Mouse (Mus musculus) right cerebral cortex, postnatal 25 days (tissue): ENCODE measurements around the gene Slc47a1.
"Not testable (repeated sequence)": the region's sequence is repeated elsewhere in the genome, so short reads cannot be mapped to it uniquely, and the experiment has no call there.

ENCODE experiments used
- DNase-seq: peaks from one replicate; pipeline ENCODE4 v3.0.0; 2022

Gene Slc47a1

GRCm38 (mm10) chr11:61377881-61378613 lies at the start of gene Slc47a1:
Slc47a1 (minus strand) TSS chr11:61378345.
- no peak for DNase-seq

- no peak for DNase-seq
Observed at GRCm38 (mm10) chr11:61419253-61419652, 41.1 kb upstream of the Slc47a1 start.

DNA sequence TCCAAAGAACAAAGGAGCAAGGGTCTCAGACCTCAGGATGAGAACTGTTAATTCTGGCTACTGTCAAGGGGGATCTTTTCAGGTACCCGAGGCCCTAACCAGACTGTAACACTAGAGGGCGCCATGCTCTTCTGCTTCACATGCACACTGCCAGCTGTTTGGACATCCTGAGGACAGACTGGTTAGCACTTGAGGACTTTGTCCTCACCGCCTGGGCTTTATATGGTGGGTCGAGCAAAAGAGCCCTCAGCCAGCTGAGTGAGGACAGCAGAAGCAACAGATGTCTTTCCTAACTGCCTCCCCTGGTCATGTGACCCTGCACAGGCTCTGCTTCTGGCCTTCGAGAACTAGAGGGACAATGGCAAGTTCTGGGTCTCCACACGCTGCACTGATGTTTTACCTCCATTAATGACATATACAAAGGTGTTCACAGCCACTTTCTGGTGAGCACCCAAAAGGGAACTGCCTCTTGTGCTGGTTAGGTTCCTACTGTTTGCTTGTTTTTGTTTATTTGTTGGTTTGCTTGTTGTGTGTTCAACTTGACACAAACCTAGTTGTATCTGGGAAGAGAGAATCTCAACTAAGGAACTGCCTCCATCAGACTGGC lies 39.9 kb upstream of the Slc47a1 start:
- peak; percentile 71 for DNase-seq

DNA sequence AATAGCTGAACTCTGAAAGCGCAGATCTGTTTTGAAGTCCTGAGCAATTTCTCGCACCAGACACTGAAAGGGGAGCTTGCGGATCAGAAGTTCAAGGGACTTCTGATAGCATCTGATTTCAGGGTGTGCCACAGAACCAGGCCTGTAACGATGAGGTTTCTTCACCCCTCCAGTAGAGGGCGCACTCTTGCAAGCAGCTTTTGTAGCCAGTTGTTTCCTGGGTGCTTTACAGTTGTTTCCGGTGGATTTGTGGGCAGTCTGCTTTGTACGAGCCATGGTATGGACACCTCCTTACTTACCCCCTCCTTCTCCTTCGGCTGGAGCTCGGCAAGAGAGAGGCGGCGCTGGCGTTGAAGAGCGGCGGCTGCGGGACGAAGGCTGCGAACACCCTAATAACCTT lies 38.4 kb upstream of the Slc47a1 start:
- DNase-seq, result not testable (repeated sequence)

- DNase-seq, result no peak
Observed at GRCm38 (mm10) chr11:61415444-61415843, 37.3 kb upstream of the Slc47a1 start.

GRCm38 (mm10) chr11:61414560-61414959 lies 36.4 kb upstream of the Slc47a1 start:
- DNase-seq, result no peak

DNA sequence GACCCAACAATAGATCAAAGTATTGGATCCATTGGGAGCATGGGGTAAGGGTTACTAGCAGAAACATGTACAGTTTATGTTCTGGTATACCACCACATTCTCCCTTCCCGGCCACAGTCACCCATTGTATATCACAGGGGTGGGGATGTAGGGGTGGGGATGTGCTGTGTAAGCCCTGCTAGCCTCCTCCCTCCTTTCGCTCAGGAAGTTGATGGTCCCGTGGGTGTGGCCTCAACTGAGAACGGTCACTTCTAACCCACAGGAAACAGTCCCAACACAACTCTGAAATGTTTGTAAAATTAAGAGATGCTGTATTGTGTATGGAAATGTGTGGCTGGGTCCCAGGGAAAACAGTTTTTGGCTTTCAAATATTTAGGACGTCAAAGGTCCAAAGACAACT lies 35.3 kb upstream of the Slc47a1 start:
- DNase-seq, result no peak

DNA sequence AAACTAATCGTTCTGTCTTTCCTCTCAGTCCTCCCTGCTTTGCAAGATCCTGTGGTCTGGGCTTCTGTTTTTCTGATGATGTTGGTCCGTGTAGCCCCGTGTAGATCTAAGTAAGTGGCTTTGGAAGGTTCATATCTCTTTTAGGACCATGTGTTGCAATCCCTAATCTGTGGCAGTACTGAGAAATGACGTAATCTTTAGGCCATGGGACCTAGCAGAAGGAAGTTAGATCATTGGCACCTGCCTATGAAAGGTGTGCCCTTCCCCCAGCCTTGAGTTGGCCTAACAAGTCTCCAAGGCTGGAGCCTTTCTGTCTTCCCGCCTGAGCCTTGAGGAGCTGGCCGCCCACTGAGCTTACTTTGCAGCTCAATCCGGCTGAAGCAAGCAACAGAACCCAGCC lies 33.7 kb upstream of the Slc47a1 start:
- no peak for DNase-seq

DNA sequence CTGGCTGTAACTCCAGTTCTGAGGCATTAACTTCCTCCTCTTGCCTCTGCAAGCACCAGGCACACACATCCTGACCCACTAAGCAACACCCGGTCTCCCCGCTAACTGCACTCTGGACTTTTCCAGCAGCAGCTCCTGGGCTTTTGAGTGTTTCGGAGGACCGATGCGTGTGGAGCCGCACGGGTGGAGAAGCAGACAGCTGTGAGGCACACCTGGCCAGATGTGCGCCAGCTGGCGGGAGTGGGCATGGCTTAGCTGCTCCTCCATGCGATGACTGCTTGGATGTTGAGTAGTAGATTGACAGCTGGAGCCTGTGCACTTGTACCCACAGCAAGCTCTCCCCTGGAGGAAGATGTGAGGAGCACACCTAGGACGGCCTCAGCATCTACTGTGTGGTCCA lies 33.1 kb upstream of the Slc47a1 start:
- no peak for DNase-seq

GRCm38 (mm10) chr11:61410129-61410528 lies 32.0 kb upstream of the Slc47a1 start:
- peak; percentile 81 for DNase-seq

DNA sequence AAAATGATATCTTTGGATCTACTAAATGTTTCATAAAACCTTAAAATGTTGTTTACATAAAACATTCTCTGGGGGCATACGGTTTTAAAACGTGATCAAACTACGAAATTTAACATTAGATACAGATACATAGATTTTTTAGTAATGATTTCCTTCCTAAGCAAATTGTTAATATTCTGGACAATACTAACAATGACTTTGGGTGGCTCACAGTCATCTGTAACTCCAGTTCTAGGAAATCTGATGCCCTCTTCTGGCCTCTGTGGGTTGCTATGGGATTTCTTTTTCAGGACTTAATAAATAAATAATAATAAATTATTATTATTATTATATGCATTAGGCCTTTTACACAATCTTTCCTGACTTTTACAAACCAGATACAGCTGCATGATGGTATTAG lies 30.9 kb upstream of the Slc47a1 start:
- no peak for DNase-seq

DNA sequence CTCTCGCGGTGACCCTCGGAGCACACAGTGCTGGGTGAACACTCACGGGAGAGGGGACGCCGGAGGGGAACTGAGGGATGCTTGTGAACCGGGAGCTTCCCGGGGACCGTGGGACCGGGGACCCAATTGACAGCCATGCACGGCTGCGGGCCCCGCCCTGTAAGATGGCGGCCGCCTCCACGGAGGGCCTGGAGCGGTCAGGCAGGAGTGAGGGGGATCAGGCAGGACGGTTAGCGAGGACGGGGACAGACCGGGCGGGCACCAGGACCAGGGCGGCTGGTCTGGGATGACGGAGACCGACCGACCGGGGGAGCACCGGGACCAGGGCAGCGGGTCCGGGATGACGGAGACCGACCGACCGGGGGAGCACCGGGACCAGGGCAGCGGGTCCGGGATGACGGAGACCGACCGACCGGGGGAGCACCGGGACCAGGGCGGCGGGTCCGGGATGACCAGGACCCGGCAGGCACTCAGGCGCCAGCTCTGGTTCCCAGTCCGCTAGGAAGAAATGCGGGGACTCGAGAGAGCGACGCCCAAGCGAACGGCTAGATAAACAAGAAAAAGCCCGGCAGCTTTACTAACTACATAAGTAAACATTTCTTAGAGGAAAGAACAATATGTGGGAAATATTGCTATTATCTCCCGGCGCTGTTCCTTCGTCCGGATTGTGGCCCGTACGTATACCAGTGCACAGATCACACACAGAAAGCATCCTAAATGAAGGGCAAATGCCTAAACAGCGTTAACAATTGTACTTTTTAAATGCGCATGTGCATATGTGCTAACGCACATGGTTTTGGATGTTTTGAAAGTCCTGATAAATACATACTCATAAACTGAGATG lies 30.3 kb upstream of the Slc47a1 start:
- DNase-seq, result peak; percentile 88

- DNase-seq, result peak; percentile 94
Observed at GRCm38 (mm10) chr11:61407638-61408183, 29.6 kb upstream of the Slc47a1 start.

DNA sequence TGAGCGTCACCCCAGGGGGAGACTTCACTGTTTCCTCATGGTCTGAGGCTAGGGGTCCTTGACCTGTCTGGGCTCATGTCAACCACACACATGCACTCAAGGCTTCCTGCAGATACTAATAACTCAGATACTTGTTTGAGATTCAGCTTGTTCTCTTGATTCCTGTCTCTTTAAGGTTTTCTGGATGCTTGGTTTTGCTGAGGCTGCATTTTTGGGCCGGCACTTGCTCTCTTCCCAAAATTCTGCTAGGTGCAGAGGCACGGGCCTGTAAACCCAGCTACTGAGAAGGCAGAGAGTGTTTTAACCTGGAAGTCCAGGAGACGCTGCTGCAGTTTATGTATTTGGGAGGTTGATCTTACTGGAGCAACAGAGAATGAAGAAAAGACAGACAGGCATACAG lies 23.6 kb upstream of the Slc47a1 start:
- DNase-seq, result no peak

DNA sequence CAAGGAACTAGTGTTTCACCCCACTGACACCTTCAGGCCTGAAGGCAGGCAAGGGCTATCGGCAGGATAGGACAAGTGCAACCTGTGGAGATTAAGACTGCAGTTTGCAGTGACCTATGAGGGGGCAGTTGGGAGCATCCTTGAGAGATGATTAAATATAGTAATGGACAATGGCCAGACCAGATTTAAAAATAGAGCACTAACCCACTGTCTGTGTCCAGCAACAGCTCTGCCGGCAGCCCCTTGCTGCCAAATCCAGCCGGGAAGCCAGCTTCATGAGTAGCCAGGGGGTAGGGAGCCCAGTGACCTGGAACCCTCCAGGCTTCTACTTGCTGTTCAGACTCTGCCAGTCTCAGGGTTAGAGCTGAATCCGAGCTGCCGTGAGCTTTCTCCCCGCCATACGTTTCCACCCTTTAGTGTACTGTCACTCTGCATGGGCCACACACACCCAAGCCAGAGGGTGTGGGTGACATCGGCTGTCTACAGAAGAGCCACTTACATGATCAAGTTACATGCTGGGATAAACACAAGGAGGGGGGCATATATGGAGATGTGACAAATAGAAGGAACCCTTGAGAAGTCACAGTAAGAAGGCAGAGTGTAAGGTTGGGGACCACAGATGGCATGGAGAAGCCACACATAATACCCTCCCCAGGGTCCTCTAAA lies 22.7 kb upstream of the Slc47a1 start:
- DNase-seq, result no peak

GRCm38 (mm10) chr11:61397423-61398043 lies 19.4 kb upstream of the Slc47a1 start:
- DNase-seq, result not testable (repeated sequence)

DNA sequence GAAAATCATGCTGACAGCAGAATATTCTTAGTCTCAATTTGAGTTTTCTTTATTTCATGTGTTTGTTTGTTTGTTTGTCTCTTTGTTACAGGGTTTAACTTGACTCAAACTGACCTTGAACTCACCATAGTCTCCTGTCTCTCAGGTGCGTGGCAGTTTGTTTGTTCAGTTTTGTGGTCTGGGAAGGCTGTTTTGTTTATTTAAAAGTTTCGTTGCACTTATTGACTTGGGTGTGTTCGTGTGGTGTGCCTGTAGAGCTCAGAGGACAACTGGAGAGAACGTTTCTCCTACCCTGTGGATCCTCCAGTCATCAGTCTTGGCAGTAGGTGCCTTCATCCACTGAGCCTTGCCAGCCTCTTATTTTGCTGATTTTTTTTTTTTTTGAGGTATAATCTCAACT lies 10.8 kb upstream of the Slc47a1 start:
- no peak for DNase-seq

DNA sequence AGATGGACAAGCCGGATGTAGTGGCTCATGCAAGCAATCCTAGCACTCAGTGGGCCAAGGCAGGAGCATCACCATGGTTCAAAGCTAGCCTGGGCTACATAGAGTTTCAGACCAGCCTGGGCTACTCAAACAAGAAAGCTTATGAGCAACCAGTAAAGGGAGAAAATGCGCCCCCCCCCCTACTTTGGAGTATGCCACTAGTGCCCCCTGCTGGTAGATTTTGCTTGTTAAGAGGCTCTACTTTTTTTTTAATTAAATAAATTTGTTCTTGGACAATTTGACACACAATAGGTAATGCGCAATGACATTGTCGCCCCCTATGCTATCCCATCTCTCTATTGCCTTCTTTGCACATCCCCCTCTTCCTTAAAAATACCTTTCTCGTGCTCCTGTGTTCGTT lies 9.9 kb upstream of the Slc47a1 start:
- no peak for DNase-seq

- no peak for DNase-seq
Observed at GRCm38 (mm10) chr11:61387233-61387632, 9.1 kb upstream of the Slc47a1 start.

DNA sequence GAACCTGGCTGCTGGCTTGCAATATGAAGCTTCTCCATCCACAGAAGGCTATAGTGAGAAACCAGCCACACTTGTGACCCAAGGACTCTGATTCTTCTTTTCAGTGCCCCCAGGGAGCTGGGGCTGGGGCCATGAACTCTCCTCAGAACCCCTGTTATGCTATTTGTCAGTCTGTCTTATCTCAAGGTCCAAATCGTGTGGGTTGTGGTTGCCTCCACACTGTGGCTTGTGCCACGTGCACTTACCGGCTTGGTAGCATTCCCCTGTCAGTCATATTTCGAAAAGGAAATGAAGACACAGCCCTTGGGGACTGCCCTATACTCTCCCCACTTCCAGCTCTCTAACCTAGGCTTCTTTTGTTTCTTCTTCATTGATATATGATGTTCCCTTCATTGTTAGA lies 7.6 kb upstream of the Slc47a1 start:
- no peak for DNase-seq

DNA sequence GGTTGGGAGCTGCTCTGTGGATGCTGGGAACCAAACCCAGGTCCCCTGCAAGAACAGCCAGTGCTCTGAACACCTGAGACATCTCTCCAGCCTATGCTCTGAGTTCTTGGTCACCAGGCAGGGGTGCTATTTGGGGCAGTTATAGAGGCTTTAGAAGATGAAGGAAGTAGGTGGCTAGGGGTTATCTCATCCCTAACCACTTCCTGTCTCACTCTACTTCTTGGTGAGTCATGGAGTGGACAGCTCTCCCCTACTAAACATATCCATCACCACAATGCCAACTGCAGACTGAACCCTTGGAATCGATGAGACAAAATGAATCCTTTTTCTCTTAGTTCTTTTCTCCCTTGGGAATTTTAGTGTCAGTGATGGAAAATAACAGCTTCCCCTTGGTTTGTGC lies 3.1 kb upstream of the Slc47a1 start:
- no peak for DNase-seq

GRCm38 (mm10) chr11:61378651-61379050 lies 506 bp upstream of the Slc47a1 start:
- DNase-seq, result no peak

DNA sequence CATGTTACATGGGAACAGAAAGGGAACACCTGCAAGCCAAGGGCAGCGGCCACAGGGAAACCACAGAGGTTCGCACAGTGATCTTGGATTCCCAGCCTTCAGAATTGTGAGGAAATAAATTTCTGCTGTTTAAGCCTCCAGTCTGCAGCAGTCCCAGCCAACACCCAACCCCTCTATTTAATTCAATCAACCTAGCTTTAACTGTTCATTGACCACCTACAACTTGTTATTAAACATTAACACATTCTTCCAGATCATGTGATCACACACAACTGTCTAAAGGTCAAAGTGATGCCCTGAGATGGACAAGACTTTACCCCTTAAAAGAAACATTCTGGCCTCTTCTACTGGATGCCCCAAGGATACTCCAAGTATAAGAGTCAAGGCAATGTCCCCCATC lies 9.5 kb downstream of the Slc47a1 start:
- DNase-seq, result no peak
